Mouse (Mus musculus) ES-Bruce4 (cell line): ENCODE results near the gene Plpp6. TPM values are rescaled to one million over a fixed set of nuclear protein-coding genes. Genes with fewer than 3 reads are reported as not detected.

ENCODE experiments used
- H3K27ac ChIP-seq: 2 replicates; pipeline ENCODE4 v1.5.1; 2012; ENCODE audit warnings: low read length, inconsistent platforms; ENCODE audit not compliant: insufficient read depth
- H3K27me3 ChIP-seq: 2 replicates; pipeline ENCODE4 v1.6.1; 2012; ENCODE audit warnings: mild to moderate bottlenecking, low read length, inconsistent platforms; ENCODE audit not compliant: control insufficient read depth, poor library complexity, insufficient read depth, severe bottlenecking
- H3K36me3 ChIP-seq: 2 replicates; pipeline ENCODE4 v1.6.1; 2012; ENCODE audit warnings: inconsistent platforms, mild to moderate bottlenecking, low read length, moderate library complexity; ENCODE audit not compliant: control insufficient read depth, poor library complexity, insufficient read depth, severe bottlenecking
- H3K4me1 ChIP-seq: one replicate; pipeline ENCODE4 v1.8.1; 2011; ENCODE audit warnings: low read length; ENCODE audit not compliant: control insufficient read depth, insufficient read depth
- H3K4me3 ChIP-seq: 2 replicates; pipeline ENCODE4 v1.5.1; 2011; ENCODE audit warnings: low read depth, mild to moderate bottlenecking, low read length
- H3K9ac ChIP-seq: 2 replicates; pipeline ENCODE4 v1.6.1; 2012; ENCODE audit warnings: low read depth, mild to moderate bottlenecking, inconsistent platforms; ENCODE audit not compliant: poor library complexity, severe bottlenecking
- H3K9me3 ChIP-seq: replicated peaks from 2 replicates; pipeline ENCODE4 v1.6.1; 2012; ENCODE audit warnings: mild to moderate bottlenecking, low read length, inconsistent platforms; ENCODE audit not compliant: control insufficient read depth, poor library complexity, insufficient read depth, severe bottlenecking
- CTCF ChIP-seq: IDR thresholded peaks from one replicate; pipeline ENCODE4 v1.8.1; 2011; ENCODE audit warnings: low read depth, low read length
- EP300 ChIP-seq: IDR thresholded peaks from 2 replicates; pipeline ENCODE4 v1.6.1; 2011; ENCODE audit warnings: low read depth, low read length; ENCODE audit not compliant: insufficient read depth
- POLR2A ChIP-seq: IDR thresholded peaks from one replicate; pipeline ENCODE4 v1.8.1; 2011; ENCODE audit warnings: low read length; ENCODE audit not compliant: insufficient read depth
- polyA plus RNA-seq: library from polyadenylated mRNA; stranded (reverse); fragments of >200 nt; gene quantifications from 2 replicates; pipeline ENCODE4 v1.2.4, GENCODE M21; 2011; ENCODE audit warnings: low read depth; ENCODE audit not compliant: missing spikeins, insufficient read depth, insufficient read length

Gene Plpp6
- polyA plus RNA-seq, 1 experiment = 3.4 TPM

- Histone ChIP-seq H3K9me3 (no peaks in the 10 kb centered on the region), H3K9ac (no peak overlapping the region), H3K27me3 (no peaks in the 10 kb centered on the region), H3K4me3 (no peak overlapping the region), H3K27ac (peak overlapping the region; percentile 93), H3K4me1 (peaks cover 2% of the 10 kb centered on the region), H3K36me3 (peaks cover 12% of the 10 kb centered on the region)
- TF ChIP-seq POLR2A = no peak
- peak; percentile 71; the same call in 1 of the 2 replicates for TF ChIP-seq EP300
- TF ChIP-seq CTCF = no peak
Observed at GRCm38 (mm10) chr19:29008069-29008706, 44.4 kb downstream of the Plpp6 start.

- peaks cover 16% of the 10 kb centered on the region for H3K36me3 ChIP-seq
Observed at GRCm38 (mm10) chr19:29009046-29009445, 45.3 kb downstream of the Plpp6 start.

GRCm38 (mm10) chr19:29011355-29011990 lies 47.7 kb downstream of the Plpp6 start:
- H3K9me3 ChIP-seq = no peaks in the 10 kb centered on the region

More at GRCm38 (mm10) chr19:29009046-29009445, 45.3 kb downstream of the Plpp6 start:
- no peak overlapping the region for H3K9ac ChIP-seq
- TF ChIP-seq CTCF = no peak
- no peak for TF ChIP-seq POLR2A
- TF ChIP-seq EP300 = 0 out of 2 replicates have a peak, but pooled peaks have one; percentile 39
- peaks cover 2% of the 10 kb centered on the region for H3K4me1 ChIP-seq
- peak overlapping the region; percentile 35 for H3K27ac ChIP-seq
- H3K27me3 ChIP-seq = no peaks in the 10 kb centered on the region
- no peaks in the 10 kb centered on the region for H3K9me3 ChIP-seq
- H3K4me3 ChIP-seq = no peak overlapping the region

DNA sequence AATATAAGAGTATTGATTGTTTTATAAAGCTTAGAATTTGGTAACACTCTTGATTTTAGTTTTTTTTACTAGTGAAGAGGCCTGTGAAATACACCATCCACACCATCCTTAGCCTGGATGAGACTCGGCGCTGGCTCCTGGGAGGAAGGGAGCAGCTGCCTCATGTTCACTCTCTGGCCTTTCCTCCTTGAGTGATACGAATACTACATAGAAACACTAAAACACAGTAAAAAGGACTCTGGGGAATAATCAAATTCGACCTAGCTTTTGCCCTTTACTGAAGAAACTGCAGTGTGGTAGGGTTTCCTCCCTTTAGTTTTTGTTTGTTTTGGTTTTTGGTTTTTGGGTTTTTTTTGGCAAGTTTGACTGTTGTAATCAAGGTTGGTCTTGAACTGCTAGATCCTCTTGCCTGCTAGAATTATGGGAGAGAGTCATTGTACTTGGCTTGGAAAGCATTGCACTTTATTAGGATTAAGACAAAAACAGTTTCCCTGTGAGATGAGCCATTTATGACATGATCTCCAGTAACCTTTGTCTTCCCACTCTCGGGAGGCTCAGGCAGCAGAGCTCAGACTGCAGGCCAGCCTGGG lies 50.8 kb downstream of the Plpp6 start:
- no peaks in the 10 kb centered on the region for H3K27me3 ChIP-seq
- TF ChIP-seq CTCF (no peak), POLR2A (no peak), EP300 (no peak)
- H3K9ac ChIP-seq = no peak overlapping the region
- H3K27ac ChIP-seq = no peak overlapping the region
- H3K4me1 ChIP-seq = no peaks in the 10 kb centered on the region
- H3K36me3 ChIP-seq = peaks cover 34% of the 10 kb centered on the region
- H3K4me3 ChIP-seq = no peak overlapping the region
- no peaks in the 10 kb centered on the region for H3K9me3 ChIP-seq

More at GRCm38 (mm10) chr19:29011355-29011990, 47.7 kb downstream of the Plpp6 start:
- no peak overlapping the region for H3K9ac ChIP-seq
- no peak overlapping the region for H3K4me3 ChIP-seq
- no peak overlapping the region for H3K27ac ChIP-seq
- peaks cover 29% of the 10 kb centered on the region for H3K36me3 ChIP-seq
- peaks cover 2% of the 10 kb centered on the region for H3K4me1 ChIP-seq
- TF ChIP-seq CTCF = no peak
- TF ChIP-seq POLR2A = no peak
- no peak for TF ChIP-seq EP300
- no peaks in the 10 kb centered on the region for H3K27me3 ChIP-seq

DNA sequence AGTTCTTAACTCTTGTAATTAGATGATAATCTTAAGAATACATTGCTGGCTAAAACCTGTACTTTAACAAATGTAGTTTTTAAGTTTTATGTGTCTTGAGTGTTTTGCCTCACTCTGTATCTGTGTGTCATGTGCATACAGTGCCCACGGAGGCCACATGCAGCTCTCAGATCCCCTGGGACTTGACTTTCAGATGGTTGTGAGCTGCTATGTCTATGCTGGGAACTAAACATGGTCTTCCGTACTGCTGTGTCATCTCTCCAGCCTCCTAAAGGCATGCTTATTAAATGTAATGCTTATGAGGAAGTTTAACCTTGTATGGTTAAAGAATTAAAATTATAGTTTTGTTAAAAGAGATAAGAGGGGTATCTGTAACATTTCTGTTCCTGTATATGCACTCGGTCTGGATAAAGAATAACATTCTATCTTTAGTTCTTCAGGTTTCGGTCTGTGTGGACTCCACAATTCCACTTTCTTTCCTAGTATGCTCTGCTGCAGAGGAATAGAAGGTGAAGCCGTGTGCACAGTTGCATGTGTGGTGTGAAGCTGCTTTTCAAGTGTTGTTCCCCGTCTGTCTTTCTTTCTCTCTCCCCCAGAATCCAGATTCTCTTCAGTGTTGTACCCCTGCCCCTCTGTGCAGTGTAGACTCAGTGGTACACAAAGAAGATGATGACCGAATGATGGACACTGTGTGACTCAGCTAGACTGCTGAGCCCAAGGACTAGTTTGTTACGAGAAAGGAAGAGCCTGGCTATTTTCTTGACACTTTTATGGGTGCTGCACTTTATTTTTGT lies 51.9 kb downstream of the Plpp6 start:
- Histone ChIP-seq H3K27ac (no peak overlapping the region), H3K4me3 (no peak overlapping the region), H3K9ac (no peak overlapping the region), H3K4me1 (no peaks in the 10 kb centered on the region), H3K27me3 (no peaks in the 10 kb centered on the region), H3K36me3 (peaks cover 34% of the 10 kb centered on the region), H3K9me3 (no peaks in the 10 kb centered on the region)
- TF ChIP-seq POLR2A (no peak), CTCF (no peak), EP300 (no peak)
